40 mouse cellular contexts compared by ENCODE assay signal in genomic region chr10:100296105-100296504, GRCm38 (mm10). TPM values are rescaled to one million over a fixed set of nuclear protein-coding genes. Genes with fewer than 3 reads are reported as not detected.
"Had no signal": no experiment of that assay in that cellular context is flagged by ENCODE, and none has a peak within 500 bp of the region (broad histone marks: within the 10 kb centered on the region; RNA-seq: fewer than 3 reads in every experiment).

No protein-coding gene starts in this region.

- ATAC-seq: forebrain, embryonic 13.5 days; forebrain, embryonic 14.5 days; forebrain, embryonic 15.5 days; forebrain, embryonic 16.5 days had no signal

- H3K36me3 ChIP-seq: embryonic facial prominence, embryonic 10.5 days; embryonic facial prominence, embryonic 12.5 days; embryonic facial prominence, embryonic 13.5 days; embryonic facial prominence, embryonic 15.5 days; forebrain, embryonic 10.5 days; forebrain, embryonic 12.5 days; forebrain, embryonic 15.5 days; heart, embryonic 10.5 days had no signal

- H3K27me3 ChIP-seq: embryonic facial prominence, embryonic 12.5 days; embryonic facial prominence, embryonic 13.5 days; embryonic facial prominence, embryonic 15.5 days; forebrain, embryonic 12.5 days; forebrain, embryonic 13.5 days; forebrain, embryonic 15.5 days had no signal

- H3K9ac ChIP-seq: embryonic facial prominence, embryonic 12.5 days; embryonic facial prominence, embryonic 13.5 days; embryonic facial prominence, embryonic 15.5 days; forebrain, embryonic 12.5 days; forebrain, embryonic 13.5 days; forebrain, embryonic 15.5 days had no signal

- H3K4me2 ChIP-seq: embryonic facial prominence, embryonic 12.5 days; embryonic facial prominence, embryonic 13.5 days; embryonic facial prominence, embryonic 15.5 days; forebrain, embryonic 12.5 days; forebrain, embryonic 13.5 days; forebrain, embryonic 15.5 days had no signal

- DNase-seq: cerebellum, adult 8-10 months; cerebellum, adult 9-10 months; cerebellum, adult 9-11 months; cerebellum, postnatal 10 days; cerebellum, postnatal 14 days; cerebellum, postnatal 25 days; cerebellum, postnatal 36 days; embryo, embryonic 11 days; gastrocnemius, adult 2 months; gastrocnemius, postnatal 10 days; gastrocnemius, postnatal 14 days; gastrocnemius, postnatal 25 days; gastrocnemius, postnatal 36 days; heart, adult 11 months; heart, adult 18-20 months; heart, adult 2 months had no signal

- H3K9me3 ChIP-seq: embryonic facial prominence, embryonic 10.5 days; embryonic facial prominence, embryonic 12.5 days; embryonic facial prominence, embryonic 13.5 days; embryonic facial prominence, embryonic 15.5 days; forebrain, embryonic 10.5 days; forebrain, embryonic 12.5 days; forebrain, embryonic 13.5 days; forebrain, embryonic 15.5 days; heart, embryonic 10.5 days had no signal

- H3K4me1 ChIP-seq: embryonic facial prominence, embryonic 10.5 days; embryonic facial prominence, embryonic 12.5 days; embryonic facial prominence, embryonic 13.5 days; embryonic facial prominence, embryonic 15.5 days; forebrain, embryonic 10.5 days; forebrain, embryonic 12.5 days; forebrain, embryonic 13.5 days; forebrain, embryonic 15.5 days; heart, embryonic 10.5 days had no signal

- H3K4me3 ChIP-seq: embryonic facial prominence, embryonic 10.5 days; embryonic facial prominence, embryonic 12.5 days; embryonic facial prominence, embryonic 13.5 days; embryonic facial prominence, embryonic 15.5 days; erythroblast, embryonic 14.5 days; forebrain, embryonic 10.5 days; forebrain, embryonic 12.5 days; forebrain, embryonic 13.5 days; forebrain, embryonic 15.5 days; gastrocnemius, adult 2 months; heart, adult 2 months; heart, embryonic 10.5 days had no signal

- H3K27ac ChIP-seq: embryonic facial prominence, embryonic 10.5 days; embryonic facial prominence, embryonic 12.5 days; embryonic facial prominence, embryonic 13.5 days; embryonic facial prominence, embryonic 15.5 days; forebrain, embryonic 10.5 days; forebrain, embryonic 12.5 days; forebrain, embryonic 13.5 days; forebrain, embryonic 15.5 days; gastrocnemius, adult 2 months; heart, adult 2 months; heart, embryonic 10.5 days had no signal

RNA-seq across cellular contexts. Expression of gene Gm4301, which starts 39.4 kb away (rescaled TPM):
- total RNA-seq: common myeloid progenitor, adult 5-6 weeks; gastrocnemius, adult 18-20 months; gastrocnemius, adult 2 months; gastrocnemius, adult 8-10 months; gastrocnemius, postnatal 10 days; gastrocnemius, postnatal 14 days; gastrocnemius, postnatal 25 days; gastrocnemius, postnatal 36 days; gastrocnemius, postnatal 4 days; granulocyte monocyte progenitor cell, adult 5-6 weeks; heart, adult 18-20 months; heart, adult 2 months; heart, adult 8-10 months had no signal
- polyA plus RNA-seq: cortical plate, adult 2 months; embryonic facial prominence, embryonic 10.5 days; embryonic facial prominence, embryonic 11.5 days; embryonic facial prominence, embryonic 12.5 days; embryonic facial prominence, embryonic 13.5 days; embryonic facial prominence, embryonic 14.5 days; embryonic facial prominence, embryonic 15.5 days; erythroblast, embryonic 14.5 days; forebrain, embryonic 10.5 days; forebrain, embryonic 11.5 days; forebrain, embryonic 12.5 days; forebrain, embryonic 13.5 days; forebrain, embryonic 14.5 days; forebrain, embryonic 15.5 days; forebrain, embryonic 16.5 days; frontal cortex, adult 2 months; gonadal fat pad, adult 2 months; heart, adult 2 months; heart, embryonic 10.5 days had no signal

RNA-seq across cellular contexts. Expression of gene Gm4302, which starts 44.5 kb away (rescaled TPM):
- total RNA-seq: common myeloid progenitor, adult 5-6 weeks; gastrocnemius, adult 18-20 months; gastrocnemius, adult 2 months; gastrocnemius, adult 8-10 months; gastrocnemius, postnatal 10 days; gastrocnemius, postnatal 14 days; gastrocnemius, postnatal 25 days; gastrocnemius, postnatal 36 days; gastrocnemius, postnatal 4 days; granulocyte monocyte progenitor cell, adult 5-6 weeks; heart, adult 18-20 months; heart, adult 2 months; heart, adult 8-10 months had no signal
- polyA plus RNA-seq: cortical plate, adult 2 months; embryonic facial prominence, embryonic 10.5 days; embryonic facial prominence, embryonic 11.5 days; embryonic facial prominence, embryonic 12.5 days; embryonic facial prominence, embryonic 13.5 days; embryonic facial prominence, embryonic 14.5 days; embryonic facial prominence, embryonic 15.5 days; erythroblast, embryonic 14.5 days; forebrain, embryonic 10.5 days; forebrain, embryonic 11.5 days; forebrain, embryonic 12.5 days; forebrain, embryonic 13.5 days; forebrain, embryonic 14.5 days; forebrain, embryonic 15.5 days; forebrain, embryonic 16.5 days; frontal cortex, adult 2 months; gonadal fat pad, adult 2 months; heart, adult 2 months; heart, embryonic 10.5 days had no signal

RNA-seq across cellular contexts. Expression of gene Gm4303, which starts 49.7 kb away (rescaled TPM):
- total RNA-seq: common myeloid progenitor, adult 5-6 weeks; gastrocnemius, adult 18-20 months; gastrocnemius, adult 2 months; gastrocnemius, adult 8-10 months; gastrocnemius, postnatal 10 days; gastrocnemius, postnatal 14 days; gastrocnemius, postnatal 25 days; gastrocnemius, postnatal 36 days; gastrocnemius, postnatal 4 days; granulocyte monocyte progenitor cell, adult 5-6 weeks; heart, adult 18-20 months; heart, adult 2 months; heart, adult 8-10 months had no signal
- polyA plus RNA-seq: cortical plate, adult 2 months; embryonic facial prominence, embryonic 10.5 days; embryonic facial prominence, embryonic 11.5 days; embryonic facial prominence, embryonic 12.5 days; embryonic facial prominence, embryonic 13.5 days; embryonic facial prominence, embryonic 14.5 days; embryonic facial prominence, embryonic 15.5 days; erythroblast, embryonic 14.5 days; forebrain, embryonic 10.5 days; forebrain, embryonic 11.5 days; forebrain, embryonic 12.5 days; forebrain, embryonic 13.5 days; forebrain, embryonic 14.5 days; forebrain, embryonic 15.5 days; forebrain, embryonic 16.5 days; frontal cortex, adult 2 months; gonadal fat pad, adult 2 months; heart, adult 2 months; heart, embryonic 10.5 days had no signal

RNA-seq across cellular contexts. Expression of gene Gm4305, which starts 54.8 kb away (rescaled TPM):
- total RNA-seq: common myeloid progenitor, adult 5-6 weeks; gastrocnemius, adult 18-20 months; gastrocnemius, adult 2 months; gastrocnemius, adult 8-10 months; gastrocnemius, postnatal 10 days; gastrocnemius, postnatal 14 days; gastrocnemius, postnatal 25 days; gastrocnemius, postnatal 36 days; gastrocnemius, postnatal 4 days; granulocyte monocyte progenitor cell, adult 5-6 weeks; heart, adult 18-20 months; heart, adult 2 months; heart, adult 8-10 months had no signal
- polyA plus RNA-seq: cortical plate, adult 2 months; embryonic facial prominence, embryonic 10.5 days; embryonic facial prominence, embryonic 11.5 days; embryonic facial prominence, embryonic 12.5 days; embryonic facial prominence, embryonic 13.5 days; embryonic facial prominence, embryonic 14.5 days; embryonic facial prominence, embryonic 15.5 days; erythroblast, embryonic 14.5 days; forebrain, embryonic 10.5 days; forebrain, embryonic 11.5 days; forebrain, embryonic 12.5 days; forebrain, embryonic 13.5 days; forebrain, embryonic 14.5 days; forebrain, embryonic 15.5 days; forebrain, embryonic 16.5 days; frontal cortex, adult 2 months; gonadal fat pad, adult 2 months; heart, adult 2 months; heart, embryonic 10.5 days had no signal
